9 mouse cellular contexts compared by ENCODE assay signal in genomic region chr7:87245856-87246579, GRCm38 (mm10). TPM values are rescaled to one million over a fixed set of nuclear protein-coding genes. Genes with fewer than 3 reads are reported as not detected.
DNase-seq lines count a peak whose midpoint lies in the region; ATAC-seq and TF ChIP-seq lines count a peak whose summit lies in the region.
"Had no signal": no experiment of that assay in that cellular context is flagged by ENCODE, and none has a peak within 500 bp of the region (broad histone marks: within the 10 kb centered on the region; RNA-seq: fewer than 3 reads in every experiment).

Gene Nox4 (plus strand): TSS chr7:87246096.

- no peak for TF ChIP-seq CTCF in kidney, adult 2 months (conservative IDR thresholded peaks at IDR 0.05; ENCODE audit: insufficient read depth, insufficient read length, low read depth, low read length)
- no peak for TF ChIP-seq CTCF in brain, embryonic 14.5 days (IDR thresholded peaks at IDR 0.05; ENCODE audit: borderline replicate concordance, extremely low read depth, insufficient read depth, insufficient read length)
- no peak for TF ChIP-seq CTCF in thymus, adult 2 months (IDR thresholded peaks at IDR 0.05; ENCODE audit: borderline replicate concordance, control insufficient read depth, extremely low read depth, insufficient read depth, low read length, poor library complexity)

- ATAC-seq in hindbrain, embryonic 15.5 days (ENCODE audit: low FRiP score, low read depth), result peak; percentile 52; the same call in 1 of the 2 replicates
- peak; percentile 80 for ATAC-seq in midbrain, embryonic 15.5 days (replicated peaks)

- H3K27ac ChIP-seq in kidney, adult 2 months (ENCODE audit: insufficient read depth, low read depth, low read length), result peak within 1 kb of the TSS; percentile 97
- peak within 1 kb of the TSS; percentile 21; the same call in 1 of the 2 replicates for H3K27ac ChIP-seq in hindbrain, embryonic 15.5 days (replicated peaks)
- peak within 1 kb of the TSS; percentile 72 for H3K27ac ChIP-seq in midbrain, embryonic 15.5 days
- H3K27ac ChIP-seq in thymus, adult 2 months (ENCODE audit: control insufficient read depth, insufficient read depth, low read length), result no peak within 1 kb of the TSS
- H3K27ac ChIP-seq: macrophage had no signal

- H3K4me1 ChIP-seq in kidney, adult 2 months (ENCODE audit: control insufficient read depth, insufficient read depth, low read length), result peaks cover 3% of the 10 kb centered on the region; the same call in 1 of the 2 replicates
- peaks cover 11% of the 10 kb centered on the region for H3K4me1 ChIP-seq in hindbrain, embryonic 15.5 days (replicated peaks)
- peaks cover 12% of the 10 kb centered on the region for H3K4me1 ChIP-seq in midbrain, embryonic 15.5 days
- H3K4me1 ChIP-seq in thymus, adult 2 months (replicated peaks; ENCODE audit: control insufficient read depth, insufficient read depth, low read length), result no peaks in the 10 kb centered on the region

- H3K9ac ChIP-seq in hindbrain, embryonic 15.5 days, result peak within 1 kb of the TSS; percentile 67
- peak within 1 kb of the TSS; percentile 81 for H3K9ac ChIP-seq in midbrain, embryonic 15.5 days

- H3K4me2 ChIP-seq in hindbrain, embryonic 15.5 days, result peak within 1 kb of the TSS; percentile 79
- peak within 1 kb of the TSS; percentile 87 for H3K4me2 ChIP-seq in midbrain, embryonic 15.5 days

- no peaks in the 10 kb centered on the region for H3K36me3 ChIP-seq in kidney, adult 2 months (ENCODE audit: control insufficient read depth, insufficient read depth, low read length)
- H3K36me3 ChIP-seq in hindbrain, embryonic 15.5 days, result no peaks in the 10 kb centered on the region
- H3K36me3 ChIP-seq in midbrain, embryonic 15.5 days (replicated peaks), result no peaks in the 10 kb centered on the region
- no peaks in the 10 kb centered on the region for H3K36me3 ChIP-seq in thymus, adult 2 months (ENCODE audit: control insufficient read depth, insufficient read depth, low read length)

- no peak for TF ChIP-seq POLR2A in kidney, adult 2 months (IDR thresholded peaks at IDR 0.05; ENCODE audit: low read depth, low read length)
- TF ChIP-seq POLR2A in brain, embryonic 14.5 days (IDR thresholded peaks at IDR 0.05; ENCODE audit: borderline replicate concordance, extremely low read depth, insufficient read depth, insufficient read length, poor library complexity, severe bottlenecking), result no peak
- TF ChIP-seq POLR2A in thymus, adult 2 months (IDR thresholded peaks at IDR 0.05; ENCODE audit: control insufficient read depth, extremely low read depth, insufficient read depth, low read length, poor library complexity), result no peak

- peak within 1 kb of the TSS; percentile 90 for H3K4me3 ChIP-seq in kidney, adult 2 months (ENCODE audit: insufficient read depth, low read depth, low read length)
- peak within 1 kb of the TSS; percentile 60 for H3K4me3 ChIP-seq in hindbrain, embryonic 15.5 days
- peak within 1 kb of the TSS; percentile 86 for H3K4me3 ChIP-seq in midbrain, embryonic 15.5 days
- no peak within 1 kb of the TSS for H3K4me3 ChIP-seq in thymus, adult 2 months (ENCODE audit: control insufficient read depth, insufficient read depth, low read length)

- 4% methylated on average over 18 of the region's 18 CpGs for WGBS in kidney, adult 2 months
- 10% methylated on average over 18 of the region's 18 CpGs for WGBS in hindbrain, embryonic 15.5 days
- 11% methylated on average over 18 of the region's 18 CpGs for WGBS in midbrain, embryonic 15.5 days
- 13% methylated on average over 18 of the region's 18 CpGs for WGBS in thymus, adult 2 months

- no peaks in the 10 kb centered on the region for H3K9me3 ChIP-seq in hindbrain, embryonic 15.5 days
- H3K9me3 ChIP-seq in midbrain, embryonic 15.5 days, result no peaks in the 10 kb centered on the region

- no peaks in the 10 kb centered on the region for H3K27me3 ChIP-seq in kidney, adult 2 months (replicated peaks; ENCODE audit: control insufficient read depth, insufficient read depth, low read length)
- H3K27me3 ChIP-seq in hindbrain, embryonic 15.5 days, result no peaks in the 10 kb centered on the region
- H3K27me3 ChIP-seq in midbrain, embryonic 15.5 days (replicated peaks), result no peaks in the 10 kb centered on the region
- no peaks in the 10 kb centered on the region for H3K27me3 ChIP-seq in thymus, adult 2 months (ENCODE audit: control insufficient read depth, insufficient read depth, low read length)

- DNase-seq in kidney, adult 2 months, result peak; percentile 43
- no peak for DNase-seq in kidney, postnatal 25 days
- peak; percentile 36 for DNase-seq in brain, embryonic 14.5 days (ENCODE audit: low read depth)
- no peak for DNase-seq in thymus, adult 2 months
- no peak for DNase-seq in cerebellum, postnatal 25 days
- no peak for DNase-seq in adrenal gland, adult 18-20 months (ENCODE audit: low spot score in 2 of 2)

RNA-seq across cellular contexts. Expression of gene Nox4, which starts in this region (rescaled TPM):
- polyA plus RNA-seq in kidney, adult 2 months (2012; rRNA removed), result 205 and 234 TPM in 2 replicates
- polyA plus RNA-seq in brain, embryonic 14.5 days (2012; rRNA removed), result 2.4 and 2.5 TPM in 2 replicates
- 1.6 and 2.4 TPM in 2 replicates for polyA plus RNA-seq in hindbrain, embryonic 15.5 days (2015; fragmentation: Nextera tagmentation; extraction: Ambion mirVana)
- polyA plus RNA-seq in midbrain, embryonic 15.5 days (2015; fragmentation: Nextera tagmentation; extraction: Ambion mirVana), result 1.8 and 2.1 TPM in 2 replicates
- polyA plus RNA-seq in thymus, adult 2 months (2012; rRNA removed), result 0.32 and 0.36 TPM in 2 replicates
- total RNA-seq in adrenal gland, adult 18-20 months (2021), result 1 to 10 TPM in 1 of 2 experiments, under 1 TPM in 1; 0.86 to 1.7 TPM
- polyA plus RNA-seq: macrophage had no signal

Comparison
In these comparisons a context has a peak if more than half of its experiments do, and no peak if none do; other contexts are left out.
1. RNA of gene Nox4 (polyA plus RNA-seq): 205 to 234 TPM in kidney, adult 2 months; 2.4 to 2.5 TPM in brain, embryonic 14.5 days, 1.8 to 2.1 TPM in midbrain, embryonic 15.5 days, 1.6 to 2.4 TPM in hindbrain, embryonic 15.5 days and 0.32 to 0.36 TPM in thymus, adult 2 months; every median in the first group is over 10 times any median in the second.
2. DNase-seq: peak in kidney, adult 2 months (single experiment) and brain, embryonic 14.5 days (single experiment); none in kidney, postnatal 25 days (0 of 2), thymus, adult 2 months (single experiment), cerebellum, postnatal 25 days (0 of 2) and adrenal gland, adult 18-20 months (0 of 2).